Mouse (Mus musculus): ENCODE measurements around the gene Ugt8a. TPM values are rescaled to one million over a fixed set of nuclear protein-coding genes. Genes with fewer than 3 reads are reported as not detected.

Gene Ugt8a
- polyA plus RNA-seq, 1 experiment from 2014 or later = 18.7 TPM

GRCm38 (mm10) chr3:125819741-125820140 is 118.7 kb downstream of the Ugt8a start:
- Histone ChIP-seq H3K4me3 (replicated peaks; ENCODE audit: low read length) (no peak overlapping the region), H3K36me3 (ENCODE audit: control insufficient read depth, insufficient read depth, low read length) (no peaks in the 10 kb centered on the region), H3K9me3 (replicated peaks; ENCODE audit: control insufficient read depth, low read length) (no peaks in the 10 kb centered on the region), H3K9ac (ENCODE audit: low read length) (no peak overlapping the region), H3K27me3 (ENCODE audit: control insufficient read depth, insufficient read depth, low read length) (no peaks in the 10 kb centered on the region), H3K4me2 (ENCODE audit: low read depth, low read length) (no peak overlapping the region), H3K4me1 (ENCODE audit: control insufficient read depth, insufficient read depth, low read length) (no peaks in the 10 kb centered on the region), H3K27ac (ENCODE audit: low read length) (no peak overlapping the region)
- no peak for ATAC-seq (ENCODE audit: insufficient read depth, low FRiP score)
